Mouse (Mus musculus) adrenal gland, postnatal 10 days (tissue): ENCODE measurements around the gene Fos. TPM values are rescaled to one million over a fixed set of nuclear protein-coding genes. Genes with fewer than 3 reads are reported as not detected.

Experiments
- DNase-seq: peaks from one replicate; pipeline ENCODE4 v3.0.0; 2021; ENCODE audit warnings: mixed read lengths
- total RNA-seq, 2 experiments: library from RNA; stranded (reverse); gene quantifications; 2 replicates each; pipeline ENCODE4 v1.2.3; 2021

Gene Fos
- total RNA-seq, 2 experiments from 2014 or later, result 5.8 to 25.4 TPM

DNA sequence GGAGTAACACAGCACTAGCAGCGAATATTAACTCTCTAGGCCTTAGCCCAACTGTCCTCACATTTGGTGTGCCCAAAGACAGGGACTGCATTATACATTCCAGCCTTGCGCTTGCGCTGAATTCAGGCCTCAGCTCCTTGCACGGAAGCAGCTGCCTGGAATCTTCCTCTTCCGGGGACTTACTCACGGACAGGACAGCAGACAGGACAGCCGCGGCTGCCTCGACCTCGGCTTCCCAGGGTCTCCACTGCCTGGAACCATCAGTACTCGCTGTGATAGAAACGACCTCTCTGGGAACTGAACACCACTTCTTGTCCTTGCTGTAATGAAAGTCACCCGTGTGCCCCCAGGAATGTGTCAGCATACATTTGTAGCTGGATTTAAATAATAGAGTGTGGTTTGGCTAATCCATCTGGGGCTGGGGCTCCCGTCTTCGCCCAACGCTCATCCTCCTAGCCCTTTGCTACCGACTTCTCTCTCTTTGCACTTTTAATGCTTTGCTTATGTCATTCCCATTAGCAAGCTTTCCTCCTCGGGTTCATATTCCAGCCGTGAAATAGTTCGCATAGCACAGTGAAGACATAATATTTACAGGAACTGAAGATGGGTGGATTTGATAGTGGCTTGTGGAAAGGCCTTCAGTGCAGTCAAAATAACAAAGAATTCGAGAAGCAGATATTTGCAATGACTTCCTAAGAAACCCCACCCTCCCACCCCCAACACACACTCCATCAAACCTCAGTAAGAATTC is 11.6 kb upstream of the Fos start:
- DNase-seq, result no peak

DNA sequence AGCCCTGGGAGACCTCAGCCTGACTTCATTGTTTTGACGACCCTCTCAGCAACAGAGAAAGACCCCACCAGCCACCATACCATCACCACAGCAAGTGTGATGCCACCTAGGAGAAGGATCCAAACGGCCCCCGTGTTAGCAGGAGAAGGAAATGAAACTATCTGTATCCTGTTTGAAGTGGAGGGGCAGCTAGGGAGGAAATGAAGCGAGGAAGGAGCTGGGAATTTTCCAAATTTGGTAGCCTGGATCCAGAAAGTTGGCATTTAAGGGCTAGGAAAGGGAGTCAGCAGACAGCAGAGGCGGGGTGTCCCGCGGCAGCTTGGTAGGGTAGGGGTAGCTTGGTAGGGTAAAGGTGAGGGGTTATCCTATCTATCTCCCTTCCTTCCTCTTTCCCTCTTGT is 10.9 kb upstream of the Fos start:
- DNase-seq, result no peak

DNA sequence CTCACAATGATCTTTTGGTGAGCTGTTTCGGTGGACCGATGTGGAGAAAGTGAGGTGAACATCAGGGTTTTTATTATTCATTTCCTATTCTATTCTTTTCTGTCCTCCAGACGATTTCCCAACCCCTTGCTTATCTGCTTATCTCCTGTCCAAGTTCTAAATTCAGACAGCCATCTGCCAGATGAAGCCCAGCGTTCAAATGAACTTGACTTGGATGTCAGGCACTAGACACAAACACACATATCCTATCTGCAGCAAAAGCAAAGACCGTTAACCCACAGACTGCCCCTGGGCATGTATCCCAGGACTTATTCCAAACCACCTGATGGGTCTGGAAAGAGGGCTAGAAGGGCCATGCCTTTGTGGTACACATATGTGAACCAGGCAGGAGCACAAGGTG is 9.3 kb upstream of the Fos start:
- DNase-seq, result no peak

DNA sequence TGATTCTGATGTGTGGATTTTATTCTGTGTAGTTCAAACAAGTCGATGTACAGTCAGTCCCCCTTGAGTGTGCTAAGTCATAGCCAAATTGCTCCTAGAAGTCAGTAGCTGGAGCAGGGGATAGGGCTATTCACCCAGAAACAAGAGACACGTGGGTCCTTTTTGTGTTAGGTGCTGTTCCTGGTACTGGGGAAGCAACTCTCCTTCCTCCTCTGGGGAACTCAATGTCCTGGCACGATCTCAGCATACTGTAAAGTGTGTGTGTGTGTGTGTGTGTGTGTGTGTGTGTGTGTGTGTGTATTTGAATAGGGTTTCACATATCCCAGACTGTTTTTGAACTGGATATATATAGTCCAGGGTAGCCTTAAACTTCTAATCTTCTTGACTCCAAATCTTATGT is 8.8 kb upstream of the Fos start:
- DNase-seq, result no peak

DNA sequence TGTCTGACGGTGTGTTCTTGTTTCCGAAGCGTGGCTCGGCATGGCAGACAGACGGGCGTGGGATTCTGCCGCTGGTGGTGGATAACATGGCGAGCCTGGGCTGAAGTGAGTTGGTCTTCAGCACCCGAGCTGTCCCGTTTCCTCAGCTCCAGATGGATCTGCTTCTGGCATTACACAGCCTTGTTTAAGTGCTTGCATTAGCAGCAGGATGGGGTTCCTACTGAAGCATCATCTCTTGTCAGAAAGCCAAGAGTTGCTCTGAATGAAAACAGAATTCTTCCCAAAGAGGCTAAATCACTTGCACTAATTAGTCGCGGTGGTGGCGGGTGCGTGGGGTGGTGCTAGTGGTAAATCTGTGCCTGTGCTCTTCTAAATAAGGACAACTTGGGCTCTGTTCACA is 5.8 kb upstream of the Fos start:
- no peak for DNase-seq

DNA sequence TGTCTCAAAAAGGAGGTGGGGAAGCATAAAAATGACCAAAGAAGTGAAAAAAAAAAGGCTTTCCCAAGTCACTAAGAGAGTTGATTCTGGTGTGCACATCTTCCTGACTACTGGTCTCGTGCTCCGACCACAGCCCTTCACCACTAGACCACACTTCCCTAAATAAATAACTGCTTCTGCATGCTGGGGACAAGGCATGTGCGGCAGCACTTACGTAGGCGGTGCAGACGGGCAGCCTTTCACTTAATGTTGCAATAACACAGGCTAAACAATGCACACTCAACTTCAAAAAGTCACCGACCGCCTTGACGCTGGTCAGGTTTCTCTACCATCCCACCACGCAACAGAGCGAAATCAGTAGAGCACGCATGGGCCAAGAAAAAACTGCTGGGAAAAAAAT is 5.0 kb upstream of the Fos start:
- DNase-seq, result no peak

DNA sequence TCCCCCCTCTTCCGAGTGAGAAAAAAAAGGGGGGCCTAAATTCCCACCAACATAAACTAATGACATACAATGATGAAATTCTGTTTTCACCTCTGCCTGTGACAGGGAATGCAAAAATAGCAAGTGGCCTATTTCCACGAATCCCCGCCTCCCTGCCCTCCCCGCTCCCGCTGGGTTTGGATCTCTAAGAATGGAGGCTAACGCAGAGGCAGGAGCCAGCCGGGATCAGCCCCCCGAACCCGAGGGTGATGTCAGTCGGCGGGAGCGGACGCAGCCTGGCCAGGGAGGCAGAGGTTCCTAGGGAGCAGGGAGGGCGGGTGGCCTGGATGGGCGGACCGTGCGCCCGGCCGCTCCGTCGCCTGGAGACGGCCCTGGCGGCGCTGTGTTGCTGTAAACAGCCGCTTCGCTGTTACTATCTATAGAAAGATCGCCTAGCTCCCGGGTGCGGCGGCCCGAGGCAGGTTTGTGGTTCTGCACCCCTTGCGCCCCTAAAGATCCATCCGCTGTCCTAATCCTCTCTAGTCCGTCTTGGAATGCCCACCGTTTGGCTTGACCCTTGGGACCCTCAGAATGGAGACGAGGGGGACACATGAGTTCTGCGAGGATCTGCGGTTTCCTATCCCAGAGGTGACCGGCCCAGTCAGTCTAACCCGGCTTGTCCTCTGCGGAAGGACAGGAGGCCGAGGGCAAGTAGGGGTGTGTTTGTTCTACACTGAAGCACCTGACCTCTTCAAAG is 1.6 kb upstream of the Fos start:
- peak; percentile 89 for DNase-seq

DNA sequence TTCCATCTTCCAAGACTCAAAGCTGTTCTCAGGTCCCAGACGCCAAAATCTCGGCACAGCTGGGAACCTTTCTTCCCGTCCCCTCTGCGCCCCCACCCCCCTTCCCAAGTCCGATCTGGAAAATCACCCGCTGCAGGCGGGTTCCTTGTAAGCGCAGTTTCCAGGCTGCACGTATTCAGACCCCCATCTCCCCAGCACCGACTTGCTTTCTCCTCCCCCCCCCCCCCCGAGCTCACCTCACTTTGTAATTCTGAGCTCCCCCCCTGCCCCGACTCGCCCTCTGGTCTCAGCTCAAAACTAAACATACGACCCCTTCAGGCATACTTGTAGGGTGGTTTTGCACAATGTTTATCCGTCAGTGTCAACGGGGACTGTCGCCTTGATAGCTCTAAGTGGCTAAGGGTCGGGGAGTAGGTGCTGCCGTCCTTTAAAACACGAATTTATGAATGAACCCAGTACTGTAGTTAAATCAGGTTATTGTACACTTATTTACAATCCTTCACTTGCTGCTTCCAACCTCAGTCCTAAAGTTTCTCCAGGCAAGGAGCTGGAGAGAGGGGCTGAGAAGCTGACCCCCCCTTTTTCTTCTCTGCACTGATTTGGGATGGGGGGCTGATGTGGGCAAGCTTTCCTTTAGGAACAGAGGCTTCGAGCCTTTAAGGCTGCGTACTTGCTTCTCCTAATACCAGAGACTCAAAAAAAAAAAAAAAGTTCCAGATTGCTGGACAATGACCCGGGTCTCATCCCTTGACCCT is 857 bp upstream of the Fos start:
- no peak for DNase-seq

DNA sequence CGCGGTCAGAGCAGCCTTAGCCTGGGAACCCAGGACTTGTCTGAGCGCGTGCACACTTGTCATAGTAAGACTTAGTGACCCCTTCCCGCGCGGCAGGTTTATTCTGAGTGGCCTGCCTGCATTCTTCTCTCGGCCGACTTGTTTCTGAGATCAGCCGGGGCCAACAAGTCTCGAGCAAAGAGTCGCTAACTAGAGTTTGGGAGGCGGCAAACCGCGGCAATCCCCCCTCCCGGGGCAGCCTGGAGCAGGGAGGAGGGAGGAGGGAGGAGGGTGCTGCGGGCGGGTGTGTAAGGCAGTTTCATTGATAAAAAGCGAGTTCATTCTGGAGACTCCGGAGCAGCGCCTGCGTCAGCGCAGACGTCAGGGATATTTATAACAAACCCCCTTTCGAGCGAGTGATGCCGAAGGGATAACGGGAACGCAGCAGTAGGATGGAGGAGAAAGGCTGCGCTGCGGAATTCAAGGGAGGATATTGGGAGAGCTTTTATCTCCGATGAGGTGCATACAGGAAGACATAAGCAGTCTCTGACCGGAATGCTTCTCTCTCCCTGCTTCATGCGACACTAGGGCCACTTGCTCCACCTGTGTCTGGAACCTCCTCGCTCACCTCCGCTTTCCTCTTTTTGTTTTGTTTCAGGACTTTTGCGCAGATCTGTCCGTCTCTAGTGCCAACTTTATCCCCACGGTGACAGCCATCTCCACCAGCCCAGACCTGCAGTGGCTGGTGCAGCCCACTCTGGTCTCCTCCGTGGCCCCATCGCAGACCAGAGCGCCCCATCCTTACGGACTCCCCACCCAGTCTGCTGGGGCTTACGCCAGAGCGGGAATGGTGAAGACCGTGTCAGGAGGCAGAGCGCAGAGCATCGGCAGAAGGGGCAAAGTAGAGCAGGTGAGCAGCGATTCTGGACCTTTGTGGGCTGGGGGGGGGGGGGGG is 875 bp downstream of the Fos start:
- DNase-seq, result peak; percentile 70

DNA sequence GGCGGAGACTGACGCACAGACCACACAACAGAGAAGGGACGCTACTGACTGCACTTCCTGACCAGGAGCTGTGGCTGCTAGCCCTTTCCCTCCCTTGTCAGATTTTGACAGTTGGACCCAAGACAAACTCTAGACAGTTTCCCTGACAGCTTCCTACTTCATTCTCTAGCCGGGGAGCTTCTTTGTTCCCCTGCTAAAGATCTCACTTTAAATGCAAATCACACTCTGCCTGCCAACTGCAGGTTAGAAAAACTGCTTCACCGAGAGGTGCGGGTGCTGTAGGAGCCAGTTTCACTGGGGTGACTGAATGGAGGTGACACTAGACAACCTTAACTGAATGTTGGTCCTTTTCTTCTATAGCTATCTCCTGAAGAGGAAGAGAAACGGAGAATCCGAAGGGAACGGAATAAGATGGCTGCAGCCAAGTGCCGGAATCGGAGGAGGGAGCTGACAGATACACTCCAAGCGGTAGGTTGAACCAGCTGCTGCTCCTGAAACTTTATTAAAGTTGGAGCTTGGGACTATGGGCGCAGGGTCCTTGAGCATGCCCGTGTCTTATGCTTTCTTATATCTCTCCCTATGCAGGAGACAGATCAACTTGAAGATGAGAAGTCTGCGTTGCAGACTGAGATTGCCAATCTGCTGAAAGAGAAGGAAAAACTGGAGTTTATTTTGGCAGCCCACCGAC is 1.7 kb downstream of the Fos start:
- DNase-seq, result no peak

DNA sequence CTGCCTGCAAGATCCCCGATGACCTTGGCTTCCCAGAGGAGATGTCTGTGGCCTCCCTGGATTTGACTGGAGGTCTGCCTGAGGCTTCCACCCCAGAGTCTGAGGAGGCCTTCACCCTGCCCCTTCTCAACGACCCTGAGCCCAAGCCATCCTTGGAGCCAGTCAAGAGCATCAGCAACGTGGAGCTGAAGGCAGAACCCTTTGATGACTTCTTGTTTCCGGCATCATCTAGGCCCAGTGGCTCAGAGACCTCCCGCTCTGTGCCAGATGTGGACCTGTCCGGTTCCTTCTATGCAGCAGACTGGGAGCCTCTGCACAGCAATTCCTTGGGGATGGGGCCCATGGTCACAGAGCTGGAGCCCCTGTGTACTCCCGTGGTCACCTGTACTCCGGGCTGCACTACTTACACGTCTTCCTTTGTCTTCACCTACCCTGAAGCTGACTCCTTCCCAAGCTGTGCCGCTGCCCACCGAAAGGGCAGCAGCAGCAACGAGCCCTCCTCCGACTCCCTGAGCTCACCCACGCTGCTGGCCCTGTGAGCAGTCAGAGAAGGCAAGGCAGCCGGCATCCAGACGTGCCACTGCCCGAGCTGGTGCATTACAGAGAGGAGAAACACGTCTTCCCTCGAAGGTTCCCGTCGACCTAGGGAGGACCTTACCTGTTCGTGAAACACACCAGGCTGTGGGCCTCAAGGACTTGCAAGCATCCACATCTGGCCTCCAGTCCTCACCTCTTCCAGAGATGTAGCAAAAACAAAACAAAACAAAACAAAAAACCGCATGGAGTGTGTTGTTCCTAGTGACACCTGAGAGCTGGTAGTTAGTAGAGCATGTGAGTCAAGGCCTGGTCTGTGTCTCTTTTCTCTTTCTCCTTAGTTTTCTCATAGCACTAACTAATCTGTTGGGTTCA is 2.5 kb downstream of the Fos start:
- DNase-seq, result no peak

DNA sequence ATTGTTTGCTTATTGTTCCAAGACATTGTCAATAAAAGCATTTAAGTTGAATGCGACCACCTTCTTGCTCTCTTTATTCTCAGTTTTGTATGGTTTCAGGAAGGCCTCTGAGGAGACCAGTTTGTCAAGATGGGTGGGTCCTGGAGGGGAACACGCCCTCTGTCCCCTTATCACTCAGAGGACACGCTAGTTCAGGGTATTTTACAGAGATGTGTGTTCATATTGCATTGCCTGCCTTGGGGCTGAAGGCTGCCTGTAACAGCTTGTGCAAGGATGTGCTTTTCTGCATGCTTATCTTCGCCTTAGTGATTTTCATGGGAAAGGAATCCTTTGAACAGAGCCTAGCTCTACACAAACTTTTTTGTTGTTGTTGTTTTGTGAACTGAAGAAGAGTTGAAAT is 3.5 kb downstream of the Fos start:
- DNase-seq, result no peak

DNA sequence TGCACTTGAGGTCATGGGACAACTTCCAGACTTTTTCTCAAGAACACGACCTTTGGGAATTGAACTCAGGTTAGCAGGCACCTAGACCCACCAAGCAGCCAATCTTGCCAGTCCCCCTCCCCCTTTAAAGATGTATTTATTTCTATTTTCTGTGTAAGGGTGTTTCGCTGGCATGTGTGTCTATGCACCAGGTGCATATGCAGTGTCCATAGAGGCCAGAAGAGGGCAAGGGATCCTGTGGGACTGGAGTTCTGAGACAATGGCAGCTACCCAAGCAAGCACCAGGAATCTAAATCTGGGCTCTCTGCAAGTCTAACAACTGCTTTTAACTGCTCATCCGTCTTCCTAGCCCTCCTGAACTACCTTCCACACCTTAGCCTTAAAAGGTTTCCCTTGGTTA is 4.1 kb downstream of the Fos start:
- no peak for DNase-seq

DNA sequence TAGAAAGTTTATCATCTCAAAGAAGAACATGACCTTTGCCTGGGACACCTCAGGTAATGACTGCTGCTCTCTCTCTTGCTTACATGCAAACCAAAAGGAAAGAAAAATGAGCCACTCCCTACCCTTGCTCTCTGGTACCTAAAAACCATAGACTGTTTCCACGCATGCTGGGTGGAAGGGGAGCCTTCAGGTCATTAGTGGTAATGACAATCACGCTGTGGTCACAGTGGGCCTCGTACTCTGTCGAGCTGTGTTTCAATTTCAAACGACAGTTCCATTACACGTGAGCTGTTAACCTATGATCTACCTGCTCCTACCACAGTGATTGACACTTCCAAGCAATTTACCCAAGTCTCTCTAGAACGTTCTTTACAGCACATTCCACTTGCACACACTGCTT is 5.0 kb downstream of the Fos start:
- DNase-seq, result no peak

DNA sequence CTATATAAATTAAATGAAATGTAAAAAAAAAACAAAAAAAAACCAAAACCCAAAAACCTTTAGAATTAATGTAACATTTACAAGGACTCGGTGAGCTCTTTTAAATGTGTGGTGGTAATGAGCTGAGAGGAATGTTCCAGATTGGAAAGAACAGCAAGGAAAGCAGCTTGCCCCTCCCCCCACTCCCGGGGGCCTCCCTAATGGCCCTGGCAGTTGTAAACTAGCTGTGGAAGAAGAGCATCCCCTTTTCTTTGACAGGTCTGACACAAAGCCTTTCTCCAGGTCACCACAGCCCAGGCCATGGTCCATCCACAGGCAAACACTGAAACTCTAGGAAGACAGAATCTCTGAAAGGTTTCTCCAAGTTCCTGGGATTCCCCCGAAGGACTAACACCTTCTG is 5.5 kb downstream of the Fos start:
- no peak for DNase-seq

DNA sequence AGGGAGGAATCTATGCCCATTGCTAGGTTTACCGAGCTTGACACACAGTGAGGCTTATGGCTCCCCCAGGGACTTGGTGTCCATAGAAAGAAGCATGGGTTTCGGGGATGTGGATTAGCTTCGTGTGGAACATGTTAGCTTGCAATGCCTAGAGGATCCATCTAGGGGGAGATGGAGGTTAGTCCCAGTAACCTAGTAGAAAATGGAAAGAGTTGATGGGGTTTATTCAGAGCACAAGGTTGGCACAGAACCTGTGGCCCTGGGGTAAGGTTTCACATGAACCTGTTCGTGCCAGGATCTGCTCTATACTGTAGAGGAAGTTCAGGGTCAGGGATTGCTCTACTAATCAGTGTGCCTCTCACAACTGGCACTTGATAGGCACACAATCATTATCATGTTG is 9.5 kb downstream of the Fos start:
- DNase-seq, result no peak

DNA sequence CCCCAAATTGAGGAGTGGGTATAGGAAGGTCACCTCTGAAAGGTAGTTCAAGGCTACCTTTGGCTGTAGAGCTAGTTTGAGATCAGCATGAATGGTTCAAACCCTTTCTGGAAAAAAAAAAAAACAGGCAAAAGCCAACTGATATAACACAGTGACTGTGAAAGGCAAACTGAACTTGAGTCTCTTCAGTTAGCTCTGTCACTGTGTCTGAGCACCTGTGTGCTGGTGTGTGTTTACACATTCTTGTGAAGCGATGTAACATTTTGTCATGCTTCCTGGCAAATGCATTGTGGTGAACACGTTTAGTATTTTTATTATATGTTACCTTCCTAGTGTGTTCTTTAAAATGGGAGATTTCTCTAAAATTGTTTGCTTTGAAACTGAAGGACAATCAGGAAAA is 11.0 kb downstream of the Fos start:
- no peak for DNase-seq

DNA sequence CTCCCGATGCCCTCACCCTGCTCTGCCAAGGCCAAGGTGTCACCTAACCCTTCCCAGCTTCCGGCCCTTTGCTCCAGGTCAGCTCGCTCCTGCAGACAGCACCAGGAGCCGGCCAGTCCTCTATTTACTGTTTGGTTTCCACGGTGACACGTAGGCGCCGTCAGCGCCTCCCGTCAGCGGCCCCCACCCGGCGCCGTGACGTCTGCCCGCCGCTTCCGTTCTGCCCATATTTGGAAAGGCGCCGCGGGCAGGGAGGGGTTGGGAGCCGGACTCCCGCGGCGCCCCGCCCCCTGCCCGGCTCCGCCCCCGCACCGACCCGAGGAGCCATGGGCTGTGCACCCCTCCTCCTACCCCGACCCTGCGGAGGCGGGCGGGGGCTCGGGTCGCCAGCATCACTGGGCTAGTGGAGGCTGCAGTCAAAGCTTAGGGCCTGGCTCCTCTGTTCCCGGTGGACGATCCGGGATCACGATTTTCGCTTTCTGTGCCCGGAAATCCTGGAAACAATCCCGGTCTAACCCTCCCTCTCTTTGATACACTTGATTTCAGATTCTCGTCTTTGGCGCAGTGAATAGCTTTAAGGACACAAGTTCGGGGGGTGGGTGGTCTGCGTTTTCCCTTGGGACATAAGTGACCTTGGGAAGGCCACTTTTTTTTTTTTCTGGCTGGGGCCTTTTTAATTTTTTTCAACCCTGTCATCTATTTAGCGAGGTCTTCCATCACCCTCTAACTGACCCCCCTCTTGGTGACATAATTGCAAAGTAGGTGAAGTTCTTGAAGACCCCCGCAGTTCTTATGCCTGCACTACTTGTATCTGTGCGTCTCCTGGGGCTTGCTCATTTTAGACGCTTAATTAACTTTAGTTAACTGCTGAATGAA is 12.4 kb downstream of the Fos start:
- peak; percentile 99 for DNase-seq

DNA sequence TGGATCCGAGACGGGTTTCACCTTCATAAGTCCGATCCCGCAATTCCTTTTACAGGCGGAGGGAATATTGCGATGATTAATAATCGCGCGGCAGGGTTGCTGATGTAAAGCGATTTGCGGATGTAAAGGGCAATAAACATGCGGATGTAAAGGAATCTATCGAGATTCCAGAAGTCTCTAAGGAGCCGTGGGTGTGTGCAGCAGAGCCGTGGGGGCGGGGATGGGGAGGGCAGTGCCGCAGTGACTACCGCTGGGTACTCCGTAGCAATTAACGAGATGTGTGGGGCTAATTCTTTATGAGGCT is 13.0 kb downstream of the Fos start:
- peak; percentile 66 for DNase-seq
